ENCODE assay signal across 33 mouse cellular contexts in genomic region chr1:90182521-90182920, GRCm38 (mm10). TPM values are rescaled to one million over a fixed set of nuclear protein-coding genes. Genes with fewer than 3 reads are reported as not detected.
"Had no signal": no experiment of that assay in that cellular context is flagged by ENCODE, and none has a peak within 500 bp of the region (broad histone marks: within the 10 kb centered on the region; RNA-seq: fewer than 3 reads in every experiment).

No protein-coding gene starts in this region.

- H3K27ac ChIP-seq: gastrocnemius, adult 2 months; heart, embryonic 10.5 days; hindbrain, embryonic 10.5 days; hindbrain, embryonic 13.5 days; hindbrain, embryonic 15.5 days; intestine, embryonic 15.5 days; kidney, postnatal 0 days; left cerebral cortex, adult 2 months; limb, embryonic 10.5 days; limb, embryonic 12.5 days; liver, embryonic 13.5 days; liver, embryonic 15.5 days had no signal

- H3K9ac ChIP-seq: heart, embryonic 12.5 days; hindbrain, embryonic 13.5 days; hindbrain, embryonic 15.5 days; intestine, embryonic 15.5 days; limb, embryonic 12.5 days; liver, embryonic 13.5 days; liver, embryonic 15.5 days had no signal

- DNase-seq: gastrocnemius, adult 2 months; gastrocnemius, postnatal 10 days; gastrocnemius, postnatal 25 days; heart, adult 18-20 months; heart, postnatal 10 days; heart, postnatal 4 days; kidney, adult 18-20 months; kidney, adult 8-10 months; kidney, postnatal 14 days; kidney, postnatal 36 days; liver; liver, embryonic 13.5 days had no signal

- H3K4me2 ChIP-seq: heart, embryonic 12.5 days; hindbrain, embryonic 13.5 days; hindbrain, embryonic 15.5 days; intestine, embryonic 15.5 days; limb, embryonic 12.5 days; liver, embryonic 11.5 days; liver, embryonic 13.5 days; liver, embryonic 15.5 days had no signal

- H3K4me1 ChIP-seq: heart, embryonic 10.5 days; heart, embryonic 12.5 days; hindbrain, embryonic 13.5 days; hindbrain, embryonic 15.5 days; intestine, embryonic 15.5 days; liver, embryonic 13.5 days; liver, embryonic 15.5 days had no signal

- H3K9me3 ChIP-seq: hindbrain, embryonic 15.5 days; intestine, embryonic 15.5 days; limb, embryonic 10.5 days; liver, embryonic 13.5 days; liver, embryonic 15.5 days had no signal

- ATAC-seq: inflammation-experienced regulatory T-cells, adult 6 months; intestine, embryonic 15.5 days; intestine, postnatal 0 days had no signal

- H3K36me3 ChIP-seq: heart, embryonic 10.5 days; heart, embryonic 12.5 days; hindbrain, embryonic 10.5 days; hindbrain, embryonic 13.5 days; hindbrain, embryonic 15.5 days; intestine, embryonic 15.5 days; limb, embryonic 10.5 days; limb, embryonic 12.5 days; liver, embryonic 13.5 days; liver, embryonic 15.5 days had no signal

- H3K27me3 ChIP-seq: heart, embryonic 12.5 days; hindbrain, embryonic 15.5 days; intestine, embryonic 15.5 days; liver, embryonic 13.5 days; liver, embryonic 15.5 days had no signal

- H3K4me3 ChIP-seq: gastrocnemius, adult 2 months; heart, embryonic 10.5 days; heart, embryonic 12.5 days; hindbrain, embryonic 10.5 days; hindbrain, embryonic 13.5 days; hindbrain, embryonic 15.5 days; intestine, embryonic 15.5 days; layer of hippocampus, adult 2 months; left cerebral cortex, adult 2 months; limb, embryonic 10.5 days; limb, embryonic 12.5 days; liver, embryonic 13.5 days; liver, embryonic 15.5 days had no signal

RNA-seq across cellular contexts. Expression of gene Ackr3, which starts 21.3 kb away (rescaled TPM):
- total RNA-seq: granulocyte monocyte progenitor cell, adult 5-6 weeks had no signal

RNA-seq across cellular contexts. Expression of gene Iqca, which starts 29.3 kb away (rescaled TPM):
- total RNA-seq: gastrocnemius, adult 2 months; gastrocnemius, postnatal 10 days; gastrocnemius, postnatal 25 days; gastrocnemius, postnatal 4 days; granulocyte monocyte progenitor cell, adult 5-6 weeks; heart, adult 8-10 months; heart, postnatal 10 days; heart, postnatal 25 days; heart, postnatal 4 days had no signal
- polyA plus RNA-seq: heart, embryonic 12.5 days; heart, embryonic 14.5 days; inflammation-experienced regulatory T-cells, adult 6 months; large intestine, adult 2 months; limb, embryonic 10.5 days; limb, embryonic 12.5 days; liver, embryonic 11.5 days; liver, embryonic 13.5 days had no signal
